Mouse (Mus musculus) thymus, adult 2 months (tissue): Measurements from ENCODE around the gene Dennd6a. TPM values are rescaled to one million over a fixed set of nuclear protein-coding genes. Genes with fewer than 3 reads are reported as not detected.

Source experiments
- DNase-seq: peaks from one replicate; pipeline ENCODE4 v3.0.0; 2021
- H3K27ac ChIP-seq: fragments of 200-500 bp; 2 replicates; pipeline ENCODE4 v1.5.1; 2012; ENCODE audit warnings: low read length, control low read depth; ENCODE audit not compliant: control insufficient read depth, insufficient read depth
- H3K27me3 ChIP-seq: fragments of 200-500 bp; 2 replicates; pipeline ENCODE4 v1.6.1; 2012; ENCODE audit warnings: mild to moderate bottlenecking, low read length, moderate library complexity, mixed read lengths; ENCODE audit not compliant: control insufficient read depth, insufficient read depth
- H3K36me3 ChIP-seq: fragments of 200-500 bp; 2 replicates; pipeline ENCODE4 v1.6.1; 2012; ENCODE audit warnings: mild to moderate bottlenecking, low read length, moderate library complexity; ENCODE audit not compliant: control insufficient read depth, insufficient read depth
- H3K4me1 ChIP-seq: fragments of 200-500 bp; replicated peaks from 2 replicates; pipeline ENCODE4 v1.6.1; 2012; ENCODE audit warnings: low read length; ENCODE audit not compliant: control insufficient read depth, insufficient read depth
- H3K4me3 ChIP-seq: fragments of 200-500 bp; 2 replicates; pipeline ENCODE4 v1.5.1; 2012; ENCODE audit warnings: mild to moderate bottlenecking, low read length, control low read depth, moderate library complexity; ENCODE audit not compliant: control insufficient read depth, insufficient read depth
- CTCF ChIP-seq: fragments of 200-500 bp; IDR thresholded peaks from 2 replicates; pipeline ENCODE4 v1.5.1; 2012; ENCODE audit warnings: mild to moderate bottlenecking, control low read depth, low read length, moderate library complexity, borderline replicate concordance; ENCODE audit not compliant: control insufficient read depth, poor library complexity, insufficient read depth; ENCODE audit errors: extremely low read depth
- POLR2A ChIP-seq: fragments of 200-500 bp; IDR thresholded peaks from 2 replicates; pipeline ENCODE4 v1.6.1; 2012; ENCODE audit warnings: mild to moderate bottlenecking, low read length, control low read depth, moderate library complexity; ENCODE audit not compliant: control insufficient read depth, poor library complexity, insufficient read depth; ENCODE audit errors: extremely low read depth
- WGBS: fragments of 180-500 bp; shearing (Covaris S2); methylation state at CpG from one replicate; pipeline ENCODE4 v1.1.7; 2018; 5-methylcytosine and 5-hydroxymethylcytosine counted together
- polyA plus RNA-seq: library from polyadenylated mRNA; depleted of rRNA; stranded (reverse); fragments of >200 nt; gene quantifications from 2 replicates; pipeline ENCODE4 v1.2.3, GENCODE M21; 2012

Gene Dennd6a
- polyA plus RNA-seq, 1 experiment: 17.1 TPM

GRCm38 (mm10) chr14:26609674-26610073 lies 36.0 kb downstream of the Dennd6a start:
- no peak for TF ChIP-seq POLR2A
- no peak for DNase-seq
- Histone ChIP-seq H3K4me1 (no peaks in the 10 kb centered on the region), H3K4me3 (no peak overlapping the region), H3K36me3 (peaks cover 67% of the 10 kb centered on the region), H3K27me3 (no peaks in the 10 kb centered on the region), H3K27ac (no peak overlapping the region)
- 93% methylated on average over 1 of the region's 1 CpGs for WGBS

- peaks cover 58% of the 10 kb centered on the region for H3K36me3 ChIP-seq
- H3K27me3 ChIP-seq: no peaks in the 10 kb centered on the region
- TF ChIP-seq POLR2A: no peak
- TF ChIP-seq CTCF: no peak
- WGBS: 93% methylated on average over 4 of the region's 4 CpGs
- H3K4me1 ChIP-seq: no peaks in the 10 kb centered on the region
- H3K4me3 ChIP-seq: no peak overlapping the region
- no peak overlapping the region for H3K27ac ChIP-seq
- no peak for DNase-seq
Measured at GRCm38 (mm10) chr14:26610689-26611088, 37.0 kb downstream of the Dennd6a start.

GRCm38 (mm10) chr14:26625301-26625700 lies 51.6 kb downstream of the Dennd6a start:
- no peak for DNase-seq
- Histone ChIP-seq H3K27ac (no peak overlapping the region), H3K4me3 (no peak overlapping the region), H3K36me3 (peaks cover 68% of the 10 kb centered on the region), H3K4me1 (peaks cover 3% of the 10 kb centered on the region), H3K27me3 (no peaks in the 10 kb centered on the region)
- TF ChIP-seq CTCF: no peak
- TF ChIP-seq POLR2A: no peak
- WGBS: 86% methylated on average over 4 of the region's 4 CpGs

DNA sequence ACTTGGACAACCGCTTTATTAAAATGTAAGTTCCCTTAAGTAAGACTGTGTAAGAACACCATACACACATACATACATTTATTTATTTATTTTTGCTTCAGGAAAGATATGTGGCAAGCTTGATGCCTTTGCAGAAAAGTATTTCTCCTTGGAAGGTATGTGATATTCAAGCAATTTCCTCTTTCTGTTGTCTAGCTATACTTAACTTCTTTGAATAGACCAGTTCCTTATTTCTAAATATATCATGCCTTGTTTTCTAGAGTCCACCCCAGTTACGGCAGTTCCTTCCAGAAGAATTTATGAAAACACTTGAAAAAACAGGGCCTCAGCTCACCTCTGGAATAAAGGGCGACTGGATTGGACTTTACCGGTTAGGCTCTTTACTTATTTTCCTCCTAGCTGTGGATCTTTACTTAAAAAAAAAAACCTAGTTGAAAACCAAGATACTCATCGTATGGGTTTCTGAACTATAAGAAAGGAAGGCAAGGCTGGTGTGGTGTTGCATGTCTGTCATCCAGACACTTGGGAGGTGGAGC lies 53.0 kb downstream of the Dennd6a start:
- no peak for DNase-seq
- no peak overlapping the region for H3K4me3 ChIP-seq
- H3K27ac ChIP-seq: no peak overlapping the region
- 74% methylated on average over 5 of the region's 5 CpGs for WGBS
- TF ChIP-seq CTCF (no peak), POLR2A (no peak)
- peaks cover 3% of the 10 kb centered on the region for H3K4me1 ChIP-seq
- no peaks in the 10 kb centered on the region for H3K27me3 ChIP-seq
- H3K36me3 ChIP-seq: peaks cover 55% of the 10 kb centered on the region

GRCm38 (mm10) chr14:26637025-26637850 lies 63.6 kb downstream of the Dennd6a start:
- DNase-seq: no peak
- 35% methylated on average over 17 of the region's 17 CpGs for WGBS
- peak overlapping the region; percentile 41 for H3K4me3 ChIP-seq
- no peak overlapping the region for H3K27ac ChIP-seq
- H3K36me3 ChIP-seq: peaks cover 3% of the 10 kb centered on the region; the same call in 1 of the 2 replicates
- no peak for TF ChIP-seq CTCF
- no peak for TF ChIP-seq POLR2A
- H3K4me1 ChIP-seq: peaks cover 3% of the 10 kb centered on the region; the same call in 1 of the 2 replicates
- no peaks in the 10 kb centered on the region for H3K27me3 ChIP-seq

GRCm38 (mm10) chr14:26637851-26638707 lies 64.4 kb downstream of the Dennd6a start, which contains the start of gene Arf4:
Arf4 (plus strand) TSS chr14:26638074.
- under 1% methylated on average over 83 of the region's 83 CpGs for WGBS
- peak; percentile 94 for DNase-seq
- Histone ChIP-seq H3K27me3 (no peaks in the 10 kb centered on the region), H3K4me1 (peaks cover 3% of the 10 kb centered on the region; the same call in 1 of the 2 replicates), H3K36me3 (no peaks in the 10 kb centered on the region), H3K4me3 (peak within 1 kb of the TSS; percentile 77), H3K27ac (peak within 1 kb of the TSS; percentile 33)
- TF ChIP-seq CTCF: peak; percentile 64; the same call in 1 of the 2 replicates
- TF ChIP-seq POLR2A: peak; percentile 75; the same call in 1 of the 2 replicates

GRCm38 (mm10) chr14:26638708-26639084 lies 65.0 kb downstream of the Dennd6a start:
- Histone ChIP-seq H3K27ac (peak overlapping the region; percentile 33), H3K27me3 (no peaks in the 10 kb centered on the region), H3K4me1 (peaks cover 3% of the 10 kb centered on the region; the same call in 1 of the 2 replicates), H3K4me3 (peak overlapping the region; percentile 77), H3K36me3 (no peaks in the 10 kb centered on the region)
- 0% methylated on average over 16 of the region's 16 CpGs for WGBS
- TF ChIP-seq POLR2A: no peak
- TF ChIP-seq CTCF: no peak
- peak; percentile 52 for DNase-seq
